Mouse (Mus musculus): ENCODE measurements around the gene Gm20916. TPM values are rescaled to one million over a fixed set of nuclear protein-coding genes. Genes with fewer than 3 reads are reported as not detected.
"Not testable (repeated sequence)": the region's sequence is repeated elsewhere in the genome, so short reads cannot be mapped to it uniquely, and the experiment has no call there.

Gm20916 gene
- not detected in 2 replicates for total RNA-seq (2014; rRNA removed; ENCODE audit: low replicate concordance)
- polyA plus RNA-seq (2015; fragmentation: Nextera tagmentation; extraction: Ambion mirVana) = not detected in 2 replicates

DNA sequence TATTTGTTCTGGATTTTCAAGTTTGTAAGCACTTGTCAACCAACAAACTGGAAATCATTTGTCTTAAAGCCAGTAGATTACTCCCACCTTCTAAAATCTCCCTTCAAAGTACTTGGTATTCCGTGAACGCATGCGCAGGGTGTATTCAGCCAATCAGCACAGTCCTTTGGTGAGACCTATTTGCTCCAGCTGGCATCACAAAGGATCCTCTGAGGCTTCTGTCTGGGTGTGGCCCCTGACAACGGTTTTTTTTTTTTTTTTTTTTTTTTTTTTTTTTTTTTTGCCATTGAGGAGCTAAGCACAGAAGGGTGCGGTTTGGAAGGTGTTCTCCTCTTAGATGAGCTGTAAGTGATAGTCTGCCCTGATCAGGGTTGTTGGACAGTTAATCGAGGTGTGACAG, at the start of gene Gm20916:
Gm20916 (plus strand) TSS at position 301 of the 400 bp plus-strand sequence.
- not testable (repeated sequence) for H3K4me2 ChIP-seq (ENCODE audit: low read depth, low read length); H3K36me3 ChIP-seq (replicated peaks; ENCODE audit: control insufficient read depth, insufficient read depth, low read length); H3K4me1 ChIP-seq (ENCODE audit: control insufficient read depth, insufficient read depth); H3K9ac ChIP-seq (replicated peaks; ENCODE audit: low read depth, low read length); DNase-seq (ENCODE audit: low spot score); H3K9me3 ChIP-seq (replicated peaks; ENCODE audit: control insufficient read depth, low read length); ATAC-seq (ENCODE audit: insufficient read depth, low read depth); H3K4me3 ChIP-seq (ENCODE audit: low read depth, low read length); H3K27me3 ChIP-seq (ENCODE audit: control insufficient read depth, insufficient read depth, low read length); H3K27ac ChIP-seq (ENCODE audit: low read depth)
- no CpG with 5 or more reads among the region's 6 CpGs for WGBS

Other genes starting within 250 kb of the Gm20916 start
- not detected in 2 replicates for gene Gm20917, start 168.4 kb upstream of the Gm20916 start, total RNA-seq (2014; rRNA removed; ENCODE audit: low replicate concordance)
- gene Gm20917, start 168.4 kb upstream of the Gm20916 start, polyA plus RNA-seq (2015; fragmentation: Nextera tagmentation; extraction: Ambion mirVana) = not detected in 2 replicates

All from heart, postnatal 0 days (tissue).